Mouse (Mus musculus) stomach, postnatal 0 days (tissue): ENCODE data around the gene Gse1. TPM values are rescaled to one million over a fixed set of nuclear protein-coding genes. Genes with fewer than 3 reads are reported as not detected.
A peak's percentile ranks its signal among the peaks of the same experiment; 100 is the strongest.

ENCODE experiments used
- ATAC-seq: fragments of 200-750 bp; cut with Nextera tagmentation; 2 replicates; pipeline ENCODE4 v1.8.0; 2017; ENCODE audit not compliant: low FRiP score, low TSS enrichment
- DNase-seq: peaks from one replicate; pipeline ENCODE4 v3.0.0-alpha.2; 2016; ENCODE audit warnings: low spot score
- H3K27ac ChIP-seq: fragments of 300-500 bp; sonication (generic); replicated peaks from 2 replicates; pipeline ENCODE4 v1.5.1; 2014; ENCODE audit warnings: mild to moderate bottlenecking, control low read depth
- H3K27me3 ChIP-seq: fragments of 300-500 bp; sonication (generic); 2 replicates; pipeline ENCODE4 v1.6.1; 2014; ENCODE audit warnings: low read length; ENCODE audit not compliant: control insufficient read depth, insufficient read depth
- H3K36me3 ChIP-seq: fragments of 300-500 bp; sonication (generic); 2 replicates; pipeline ENCODE4 v1.6.1; 2014; ENCODE audit warnings: low read length, mixed read lengths; ENCODE audit not compliant: control insufficient read depth, insufficient read depth
- H3K4me1 ChIP-seq: fragments of 300-500 bp; sonication (generic); replicated peaks from 2 replicates; pipeline ENCODE4 v1.6.1; 2014; ENCODE audit warnings: antibody characterized with exemption; ENCODE audit not compliant: control insufficient read depth, insufficient read depth
- H3K4me2 ChIP-seq: fragments of 300-500 bp; sonication (generic); replicated peaks from 2 replicates; pipeline ENCODE4 v1.6.1; 2014; ENCODE audit warnings: low read depth, mild to moderate bottlenecking, control low read depth, moderate library complexity
- H3K4me3 ChIP-seq: fragments of 300-500 bp; sonication (generic); 2 replicates; pipeline ENCODE4 v1.5.1; 2014; ENCODE audit warnings: low read depth, low read length, control low read depth
- H3K9ac ChIP-seq: fragments of 300-500 bp; sonication (generic); 2 replicates; pipeline ENCODE4 v1.6.1; 2014; ENCODE audit warnings: mild to moderate bottlenecking, low read length, control low read depth, mixed read lengths
- H3K9me3 ChIP-seq: fragments of 300-500 bp; sonication (generic); 2 replicates; pipeline ENCODE4 v1.6.1; 2016; ENCODE audit warnings: low read length; ENCODE audit not compliant: control insufficient read depth
- CTCF ChIP-seq: IDR thresholded peaks from 2 replicates; pipeline ENCODE4 v1.5.1; 2016; ENCODE audit warnings: antibody characterized with exemption, low read depth, mild to moderate bottlenecking, moderate library complexity
- EP300 ChIP-seq: optimal IDR thresholded peaks from 2 replicates; pipeline ENCODE3; 2016; ENCODE audit warnings: antibody characterized with exemption
- WGBS: fragments of 180-500 bp; shearing (Covaris S2); extraction: QIAGEN DNeasy Blood & Tissue Kit; methylation state at CpG from one replicate; pipeline ENCODE4 v1.1.7; 2014; 5-methylcytosine and 5-hydroxymethylcytosine counted together
- polyA plus RNA-seq: library from polyadenylated mRNA; unstranded; fragments of >200 nt; fragmentation: Nextera tagmentation; extraction: Ambion mirVana; gene quantifications from 2 replicates; pipeline ENCODE4 v1.2.1, GENCODE M21; 2015

Gse1 gene
- polyA plus RNA-seq, 1 experiment from 2014 or later = 6.4 TPM

DNA sequence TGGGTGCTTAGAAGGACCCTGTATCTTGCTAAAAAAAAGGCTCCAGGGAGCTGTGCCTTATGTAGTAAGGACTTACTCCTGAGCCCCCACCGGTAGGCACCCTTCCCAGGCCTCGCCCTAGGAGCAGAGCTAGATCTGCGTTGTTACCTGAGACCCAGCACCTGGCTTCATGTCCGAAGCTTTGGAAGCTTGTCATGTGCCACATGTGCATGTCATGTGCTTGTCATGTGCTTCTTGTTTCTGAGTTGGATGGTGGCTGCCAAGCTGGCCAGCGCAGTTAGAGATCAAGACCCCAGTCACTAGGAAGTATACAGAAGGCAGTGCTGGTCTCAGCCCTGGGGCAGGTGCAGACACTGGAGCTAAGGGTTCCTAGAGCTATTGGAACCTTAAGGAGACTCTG lies 273.2 kb downstream of the Gse1 start:
- TF ChIP-seq CTCF (no peak), EP300 (no peak)
- Histone ChIP-seq H3K27me3 (no peaks in the 10 kb centered on the region), H3K36me3 (no peaks in the 10 kb centered on the region), H3K27ac (peak overlapping the region; percentile 65), H3K9me3 (no peaks in the 10 kb centered on the region), H3K4me1 (peaks cover 27% of the 10 kb centered on the region), H3K9ac (no peak overlapping the region), H3K4me3 (no peak overlapping the region), H3K4me2 (no peak overlapping the region)
- no peak for ATAC-seq
- DNase-seq = no peak
- 80% methylated on average over 5 of the region's 5 CpGs for WGBS

DNA sequence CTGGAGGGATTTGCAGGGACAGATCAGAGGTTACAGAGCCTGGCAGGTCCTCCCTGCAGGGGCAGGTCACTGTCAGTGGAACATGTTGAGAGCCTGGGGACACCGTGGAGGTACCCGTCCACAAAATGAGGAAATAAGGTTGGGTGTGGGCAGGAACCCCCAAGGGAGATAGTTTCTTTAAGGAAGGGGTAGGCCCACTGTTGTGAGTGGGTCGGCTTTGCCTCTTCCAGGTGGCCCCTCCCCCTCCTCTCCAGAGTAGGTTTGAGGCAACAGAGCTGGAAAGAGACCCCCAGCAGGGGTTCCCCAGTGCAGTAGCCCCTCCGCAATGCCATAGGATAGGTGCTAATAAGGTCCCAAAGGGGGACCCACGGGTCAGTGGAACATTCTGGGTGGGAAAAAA lies 274.2 kb downstream of the Gse1 start:
- H3K9me3 ChIP-seq = no peaks in the 10 kb centered on the region
- no peak for TF ChIP-seq CTCF
- no peak for TF ChIP-seq EP300
- H3K4me3 ChIP-seq = no peak overlapping the region
- H3K4me2 ChIP-seq = no peak overlapping the region
- no peak overlapping the region for H3K9ac ChIP-seq
- H3K27ac ChIP-seq = no peak overlapping the region
- H3K27me3 ChIP-seq = no peaks in the 10 kb centered on the region
- H3K4me1 ChIP-seq = peaks cover 27% of the 10 kb centered on the region
- DNase-seq (no peak), ATAC-seq (no peak)
- no peaks in the 10 kb centered on the region for H3K36me3 ChIP-seq
- 47% methylated on average over 5 of the region's 5 CpGs for WGBS

DNA sequence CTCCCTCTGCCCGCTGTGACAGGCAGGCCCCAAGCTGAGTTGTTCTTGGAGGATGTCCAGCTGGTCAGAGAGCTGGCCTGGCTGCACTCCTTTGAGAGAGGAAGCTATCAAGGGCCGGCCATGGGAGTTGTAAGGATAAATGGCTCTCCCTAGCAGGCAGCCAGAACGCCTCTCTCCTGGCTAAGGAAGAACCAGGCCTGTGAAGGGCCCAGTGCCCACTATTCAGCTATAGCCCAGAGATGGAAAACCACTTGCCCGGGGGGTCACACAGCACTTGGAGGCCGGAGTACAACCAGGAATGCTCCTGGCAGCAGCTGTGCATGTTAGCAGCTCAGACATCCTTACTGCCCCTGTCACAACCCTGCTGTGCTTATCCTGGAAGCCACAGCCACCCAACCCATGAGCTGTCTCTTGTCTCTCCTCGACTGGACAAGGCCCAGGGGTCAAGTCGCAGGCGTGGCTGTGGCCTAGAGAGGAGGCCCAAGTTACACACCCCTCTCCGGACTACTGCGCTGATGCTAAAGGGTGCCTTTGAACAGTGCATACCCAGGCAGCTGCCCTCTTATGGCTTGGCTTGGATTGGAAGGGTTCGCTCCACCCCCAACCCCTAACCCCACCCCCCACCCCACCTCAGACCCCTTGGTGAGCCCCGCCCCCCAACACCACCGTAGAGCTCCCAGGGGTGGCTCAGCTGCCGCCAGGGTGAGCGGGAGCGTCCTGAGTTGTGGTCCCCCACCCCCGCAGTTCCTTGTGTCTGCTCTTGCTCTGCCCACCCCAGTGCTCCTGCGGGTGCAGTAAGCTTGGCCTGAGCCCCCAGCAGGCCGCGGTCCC lies 276.2 kb downstream of the Gse1 start:
- H3K27ac ChIP-seq = peak overlapping the region; percentile 53
- ATAC-seq (no peak), DNase-seq (no peak)
- peaks cover 23% of the 10 kb centered on the region for H3K4me1 ChIP-seq
- 22% methylated on average over 18 of the region's 20 CpGs for WGBS
- peak overlapping the region; percentile 29; the same call in 1 of the 2 replicates for H3K4me2 ChIP-seq
- H3K9me3 ChIP-seq = no peaks in the 10 kb centered on the region
- no peak for TF ChIP-seq EP300
- no peak for TF ChIP-seq CTCF
- H3K27me3 ChIP-seq = no peaks in the 10 kb centered on the region
- H3K4me3 ChIP-seq = no peak overlapping the region
- H3K9ac ChIP-seq = peak overlapping the region; percentile 35; the same call in 1 of the 2 replicates
- H3K36me3 ChIP-seq = no peaks in the 10 kb centered on the region

DNA sequence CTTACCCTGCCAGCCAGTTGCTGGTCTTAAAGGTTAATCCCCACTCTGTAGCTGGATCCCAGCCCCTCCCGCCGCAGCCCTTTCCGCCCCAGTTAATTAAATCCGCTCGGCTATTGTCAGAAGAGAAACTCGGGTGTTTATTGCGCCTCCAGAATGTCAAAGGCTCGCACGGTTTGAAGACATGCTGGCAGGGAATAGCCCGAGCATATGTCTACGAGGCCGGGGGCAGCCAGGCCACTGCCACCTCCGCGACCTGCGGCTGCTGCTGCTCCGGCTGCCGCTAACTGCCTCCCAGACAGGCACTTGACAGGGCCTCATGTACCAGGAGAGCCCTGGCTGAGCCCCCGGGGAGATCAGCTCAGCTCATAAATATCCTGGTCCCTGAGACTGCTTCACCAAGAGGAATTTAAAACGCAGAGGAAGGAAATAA lies 276.8 kb downstream of the Gse1 start:
- no peak for DNase-seq
- H3K27ac ChIP-seq = 0 out of 2 replicates have a peak overlapping the region, but pooled peaks have one; percentile 49
- H3K36me3 ChIP-seq = no peaks in the 10 kb centered on the region
- H3K9me3 ChIP-seq = no peaks in the 10 kb centered on the region
- H3K4me1 ChIP-seq = peaks cover 27% of the 10 kb centered on the region
- peak overlapping the region; percentile 35; the same call in 1 of the 2 replicates for H3K9ac ChIP-seq
- WGBS = 16% methylated on average over 19 of the region's 19 CpGs
- no peak overlapping the region for H3K4me3 ChIP-seq
- ATAC-seq = no peak
- H3K4me2 ChIP-seq = peak overlapping the region; percentile 29; the same call in 1 of the 2 replicates
- no peak for TF ChIP-seq EP300
- no peaks in the 10 kb centered on the region for H3K27me3 ChIP-seq

DNA sequence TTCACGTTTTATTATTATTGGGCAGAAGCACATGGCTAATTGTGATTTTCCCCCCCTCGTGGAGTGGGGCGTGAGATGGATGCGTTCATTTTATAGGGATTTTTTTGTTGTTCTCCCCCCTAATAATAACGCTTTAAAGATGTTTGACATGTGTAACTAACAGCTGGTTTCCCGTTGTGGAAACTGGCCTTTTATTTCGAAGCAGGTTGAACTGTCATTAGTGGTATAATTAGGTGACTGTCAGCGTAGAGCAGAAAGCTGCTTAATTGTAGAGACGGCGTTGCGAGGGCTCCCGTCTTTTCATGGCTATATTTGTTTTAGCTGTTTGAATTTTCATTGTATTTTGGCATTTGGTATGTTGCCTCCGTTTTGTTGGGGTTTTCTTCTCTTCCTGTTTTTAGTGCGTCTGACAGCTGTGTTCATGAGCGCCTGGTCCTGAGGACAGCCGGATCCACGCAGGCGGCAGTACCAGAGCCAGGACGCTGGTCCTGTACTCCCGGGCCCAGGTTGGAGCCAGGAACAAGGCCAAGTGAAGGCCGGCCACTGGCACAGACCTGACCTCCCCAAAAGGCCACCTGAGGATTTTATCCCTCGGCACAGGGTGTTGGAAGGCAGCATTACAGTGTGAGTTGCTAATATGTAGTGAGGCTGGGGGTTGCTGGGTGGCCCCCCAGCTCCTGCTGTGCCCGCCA lies 277.5 kb downstream of the Gse1 start:
- DNase-seq = no peak
- ATAC-seq = no peak
- Histone ChIP-seq H3K9ac (no peak overlapping the region), H3K4me2 (no peak overlapping the region), H3K4me1 (peaks cover 27% of the 10 kb centered on the region), H3K4me3 (no peak overlapping the region), H3K36me3 (no peaks in the 10 kb centered on the region), H3K9me3 (no peaks in the 10 kb centered on the region), H3K27ac (no peak overlapping the region), H3K27me3 (no peaks in the 10 kb centered on the region)
- WGBS = 50% methylated on average over 23 of the region's 23 CpGs
- TF ChIP-seq EP300 = no peak
- TF ChIP-seq CTCF = no peak

DNA sequence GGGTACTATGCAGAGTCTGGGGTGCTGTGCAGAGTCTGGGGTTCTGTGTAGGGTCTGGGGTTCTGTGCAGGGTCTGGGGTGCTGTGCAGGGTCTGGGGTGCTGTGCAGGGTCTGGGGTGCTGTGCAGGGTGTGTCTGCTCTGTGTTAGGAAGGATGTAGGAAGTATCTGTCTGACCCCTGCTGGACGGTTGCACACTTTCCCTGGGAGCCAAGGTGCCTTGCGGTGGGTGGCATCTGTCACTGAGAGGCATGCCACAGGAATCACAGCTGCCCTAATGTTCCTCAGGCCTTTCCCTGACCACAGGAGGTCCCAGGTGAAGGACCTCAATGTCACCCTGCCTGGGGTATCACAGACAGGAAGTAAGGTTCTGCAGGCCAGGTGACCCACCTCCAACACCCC lies 278.3 kb downstream of the Gse1 start:
- TF ChIP-seq CTCF (peak; percentile 60), EP300 (no peak)
- no peaks in the 10 kb centered on the region for H3K36me3 ChIP-seq
- DNase-seq (no peak), ATAC-seq (no peak)
- 85% methylated on average over 2 of the region's 2 CpGs for WGBS
- no peak overlapping the region for H3K27ac ChIP-seq
- no peak overlapping the region for H3K4me3 ChIP-seq
- no peaks in the 10 kb centered on the region for H3K9me3 ChIP-seq
- H3K27me3 ChIP-seq = no peaks in the 10 kb centered on the region
- peaks cover 31% of the 10 kb centered on the region for H3K4me1 ChIP-seq
- no peak overlapping the region for H3K9ac ChIP-seq
- H3K4me2 ChIP-seq = no peak overlapping the region
